Mouse (Mus musculus) CH12.LX (cell line): ENCODE results near the gene Sorcs1. TPM values are rescaled to one million over a fixed set of nuclear protein-coding genes. Genes with fewer than 3 reads are reported as not detected.

ENCODE experiments used
- DNase-seq: peaks from one replicate; pipeline ENCODE4 v3.0.0-alpha.2; 2013; ENCODE audit errors: extremely low read depth
- H3K27ac ChIP-seq: 2 replicates; pipeline ENCODE4 v1.5.1; 2012; ENCODE audit warnings: low read depth, mild to moderate bottlenecking, control low read depth, moderate library complexity; ENCODE audit not compliant: insufficient read depth
- H3K27me3 ChIP-seq: replicated peaks from 2 replicates; pipeline ENCODE3; 2012; ENCODE audit warnings: inconsistent platforms
- H3K36me3 ChIP-seq, 2 experiments: replicated peaks in 1 of 2; 2 replicates each; pipeline versions ENCODE3 to v1.6.1; 2012; ENCODE audit warnings: inconsistent platforms in 1 of 2, low read length in 1 of 2, mild to moderate bottlenecking in 1 of 2, mixed read lengths in 1 of 2, moderate library complexity in 1 of 2; ENCODE audit not compliant: control insufficient read depth in 1 of 2, insufficient read depth in 1 of 2
- H3K4me1 ChIP-seq, 2 experiments: 2 replicates each; pipeline ENCODE4 v1.6.1; 2012; ENCODE audit warnings: inconsistent platforms in 1 of 2, moderate library complexity in 1 of 2; ENCODE audit not compliant: insufficient read depth in 2 of 2, control insufficient read depth in 1 of 2
- H3K4me2 ChIP-seq: 2 replicates; pipeline ENCODE4 v1.6.1; 2012; ENCODE audit warnings: low read depth, mild to moderate bottlenecking, control low read depth; ENCODE audit not compliant: poor library complexity, insufficient read depth, severe bottlenecking
- H3K4me3 ChIP-seq, 3 experiments: fragments of 150-350 bp in 1 of 3; sonication (generic) in 1 of 3; replicated peaks in 1 of 3; 2 replicates each; pipeline versions ENCODE3 to v1.5.1; 2011 to 2012; ENCODE audit warnings: low read depth in 2 of 3, low read length in 2 of 3, mild to moderate bottlenecking in 2 of 3, moderate library complexity in 2 of 3, control low read depth in 1 of 3, improper control_type of control experiment in 1 of 3, inconsistent platforms in 1 of 3, mixed read lengths in 1 of 3; ENCODE audit not compliant: poor library complexity in 1 of 3
- H3K79me2 ChIP-seq: replicated peaks from 2 replicates; pipeline ENCODE4 v1.6.1; 2012; ENCODE audit warnings: mild to moderate bottlenecking, moderate library complexity; ENCODE audit not compliant: control insufficient read depth, poor library complexity, insufficient read depth, severe bottlenecking; ENCODE audit errors: extremely low read depth
- H3K9ac ChIP-seq: 2 replicates; pipeline ENCODE4 v1.6.1; 2012; ENCODE audit warnings: low read depth, mild to moderate bottlenecking, control low read depth, moderate library complexity; ENCODE audit not compliant: insufficient read depth
- H3K9me3 ChIP-seq: replicated peaks from 2 replicates; pipeline ENCODE3; 2012; ENCODE audit warnings: low read length, inconsistent platforms, mixed read lengths
- CHD2 ChIP-seq: IDR thresholded peaks from 2 replicates; pipeline ENCODE4 v1.6.1; 2011; ENCODE audit warnings: low read length, improper control_type of control experiment
- CTCF ChIP-seq, 2 experiments: IDR thresholded peaks in 1 of 2; conservative IDR thresholded peaks in 1 of 2; 2 replicates each; pipeline ENCODE4 v1.5.1; 2011 to 2012; ENCODE audit warnings: low read depth in 2 of 2, low read length in 2 of 2, improper control_type of control experiment in 1 of 2, inconsistent platforms in 1 of 2, mild to moderate bottlenecking in 1 of 2, moderate library complexity in 1 of 2
- ELF1 ChIP-seq: IDR thresholded peaks from 2 replicates; pipeline ENCODE4 v1.6.1; 2014; ENCODE audit warnings: low read depth, mild to moderate bottlenecking, inconsistent platforms, low read length, improper control_type of control experiment
- EP300 ChIP-seq: IDR thresholded peaks from 2 replicates; pipeline ENCODE4 v1.6.1; 2011; ENCODE audit warnings: low read length, improper control_type of control experiment
- ETS1 ChIP-seq: conservative IDR thresholded peaks from 2 replicates; pipeline ENCODE4 v1.6.1; 2012; ENCODE audit warnings: low read depth, mild to moderate bottlenecking, inconsistent platforms, low read length, improper control_type of control experiment, moderate library complexity
- HCFC1 ChIP-seq: IDR thresholded peaks from 2 replicates; pipeline ENCODE4 v1.6.1; 2012; ENCODE audit warnings: low read depth, mild to moderate bottlenecking, inconsistent platforms, low read length, improper control_type of control experiment
- JUND ChIP-seq: conservative IDR thresholded peaks from 2 replicates; pipeline ENCODE4 v1.6.1; 2011; ENCODE audit warnings: low read depth, low read length, improper control_type of control experiment
- MAFK ChIP-seq: IDR thresholded peaks from 2 replicates; pipeline ENCODE4 v1.6.1; 2011; ENCODE audit warnings: low read length, improper control_type of control experiment; ENCODE audit not compliant: insufficient replicate concordance
- MAX ChIP-seq: IDR thresholded peaks from 2 replicates; pipeline ENCODE4 v1.6.1; 2011; ENCODE audit warnings: low read length, improper control_type of control experiment
- MAZ ChIP-seq: IDR thresholded peaks from 2 replicates; pipeline ENCODE4 v1.6.1; 2012; ENCODE audit warnings: low read depth, mild to moderate bottlenecking, inconsistent platforms, low read length, improper control_type of control experiment, moderate library complexity
- MYC ChIP-seq: IDR thresholded peaks from 2 replicates; pipeline ENCODE4 v1.6.1; 2011; ENCODE audit warnings: low read depth, mild to moderate bottlenecking, improper control_type of control experiment, low read length
- NELFE ChIP-seq: IDR thresholded peaks from 2 replicates; pipeline ENCODE4 v1.6.1; 2011; ENCODE audit warnings: low read depth, low read length, improper control_type of control experiment
- PAX5 ChIP-seq: IDR thresholded peaks from 2 replicates; pipeline ENCODE4 v1.6.1; 2012; ENCODE audit warnings: low read length, inconsistent platforms, mixed read lengths
- POLR2A ChIP-seq: IDR thresholded peaks from 2 replicates; pipeline ENCODE4 v1.6.1; 2011; ENCODE audit warnings: low read depth, mild to moderate bottlenecking, improper control_type of control experiment, low read length
- POLR2AphosphoS2 ChIP-seq: IDR thresholded peaks from 2 replicates; pipeline ENCODE4 v1.6.1; 2011; ENCODE audit warnings: low read depth, low read length, improper control_type of control experiment
- RAD21 ChIP-seq: IDR thresholded peaks from 2 replicates; pipeline ENCODE4 v1.6.1; 2011; ENCODE audit warnings: low read depth, mild to moderate bottlenecking, low read length, improper control_type of control experiment, moderate library complexity
- RCOR1 ChIP-seq: conservative IDR thresholded peaks from 2 replicates; pipeline ENCODE4 v1.6.1; 2012; ENCODE audit warnings: low read depth, mild to moderate bottlenecking, inconsistent platforms, low read length, improper control_type of control experiment
- SMC3 ChIP-seq: IDR thresholded peaks from 2 replicates; pipeline ENCODE4 v1.6.1; 2011; ENCODE audit warnings: low read depth, low read length, improper control_type of control experiment
- TBP ChIP-seq: conservative IDR thresholded peaks from 2 replicates; pipeline ENCODE4 v1.6.1; 2011; ENCODE audit warnings: low read depth, low read length, improper control_type of control experiment
- TCF12 ChIP-seq: IDR thresholded peaks from 2 replicates; pipeline ENCODE4 v1.6.1; 2014; ENCODE audit warnings: low read depth, mild to moderate bottlenecking, inconsistent platforms, low read length, improper control_type of control experiment
- ZC3H11A ChIP-seq: IDR thresholded peaks from 2 replicates; pipeline ENCODE4 v1.6.1; 2012; ENCODE audit warnings: low read depth, mild to moderate bottlenecking, inconsistent platforms, low read length, improper control_type of control experiment
- ZKSCAN1 ChIP-seq: IDR thresholded peaks from 2 replicates; pipeline ENCODE4 v1.6.1; 2012; ENCODE audit warnings: low read depth, inconsistent platforms, low read length, improper control_type of control experiment, borderline replicate concordance
- ZNF384 ChIP-seq: IDR thresholded peaks from 2 replicates; pipeline ENCODE4 v1.6.1; 2012; ENCODE audit warnings: low read depth, low read length, improper control_type of control experiment, inconsistent platforms
- dilution Hi-C: fragments of 300-500 bp; cut with MboI; formaldehyde crosslinking; loops from 2 replicates; pipeline ENCODE4 v1.14.3; 2020; ENCODE audit warnings: low sequenced_read_pairs; ENCODE audit not compliant: extremely low pct_unique_long_range_greater_than_20kb, extremely low pct_ligation_motif_present
- in situ Hi-C: fragments of 300-500 bp; cut with MboI; formaldehyde crosslinking; loops from 3 replicates; pipeline ENCODE4 v1.14.3; 2019; ENCODE audit warnings: low sequenced_read_pairs, low pct_ligation_motif_present, low pct_unique_long_range_greater_than_20kb, mixed read lengths
- polyA plus RNA-seq: library from polyadenylated mRNA; unstranded; fragments of >175 nt; gene quantifications from 2 replicates; pipeline ENCODE4 v1.2.1, GENCODE M21; 2012; ENCODE audit warnings: low read depth; ENCODE audit not compliant: insufficient read length
- total RNA-seq, 2 experiments: library from RNA; depleted of rRNA; stranded (reverse); fragments of 300-350 nt in 1 of 2; fragments of >200 nt in 1 of 2; gene quantifications; 2 replicates each; pipeline ENCODE4 v1.2.3; 2012 to 2014

The Sorcs1 gene
- total and polyA plus RNA-seq, 3 experiments: 0.08 TPM; not detected in 2

DNA sequence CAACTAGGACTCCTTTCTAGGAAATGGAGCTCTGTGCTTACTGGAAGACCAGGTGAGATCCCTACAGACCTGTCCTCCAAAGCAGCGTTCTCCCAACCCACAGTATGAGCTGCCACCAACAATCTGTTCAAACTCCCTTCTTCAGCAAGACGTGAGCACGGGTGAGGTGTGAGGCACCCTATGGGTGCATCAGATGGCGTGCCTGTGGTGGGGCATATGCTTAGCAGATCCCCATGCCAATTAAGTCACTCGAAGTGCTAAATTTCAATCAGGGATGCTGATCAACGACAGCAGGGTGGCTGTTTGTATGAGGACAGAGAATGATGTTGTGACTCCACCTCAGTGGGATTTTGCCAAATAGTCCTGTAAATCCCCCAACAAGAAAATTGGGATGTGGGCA lies 201.7 kb downstream of the Sorcs1 start:
- in situ Hi-C loops (no loop called here), dilution Hi-C loops (no loop called here)
- Histone ChIP-seq H3K27ac (no peak overlapping the region), H3K79me2 (no peaks in the 10 kb centered on the region), H3K27me3 (no peaks in the 10 kb centered on the region), H3K4me1 (no peaks in the 10 kb centered on the region), H3K36me3 (no peaks in the 10 kb centered on the region), H3K4me3 (no peak overlapping the region), H3K9me3 (peaks cover 66% of the 10 kb centered on the region), H3K4me2 (no peak overlapping the region), H3K9ac (no peak overlapping the region)
- TF ChIP-seq ZKSCAN1 (no peak), MAX (no peak), MAFK (no peak), POLR2AphosphoS2 (no peak), PAX5 (no peak), CTCF (conservative IDR thresholded peaks at IDR 0.05 in 1 of 2, IDR thresholded peaks at IDR 0.05 in 1 of 2; ENCODE audit: low read depth in 2 of 2, low read length in 2 of 2) (no peak)
- DNase-seq: no peak

DNA sequence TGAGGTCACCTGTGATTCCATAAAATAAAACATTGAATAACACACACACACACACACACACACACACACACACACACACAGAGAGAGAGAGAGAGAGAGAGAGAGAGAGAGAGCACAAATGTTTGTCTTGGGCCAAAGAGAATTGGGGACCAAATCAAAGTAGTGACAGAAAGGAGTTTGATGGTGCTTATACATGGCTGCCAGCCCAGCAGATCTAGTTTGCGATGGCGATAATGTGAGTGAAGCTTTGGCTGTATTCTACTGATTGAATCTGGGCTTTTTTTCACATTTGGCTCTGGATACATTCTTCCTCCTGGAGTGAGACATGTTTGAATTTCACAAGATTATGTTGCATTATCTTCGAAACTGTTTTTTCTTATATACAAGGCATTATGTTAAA lies 209.9 kb downstream of the Sorcs1 start:
- dilution Hi-C loops (no loop called here), in situ Hi-C loops (no loop called here)
- Histone ChIP-seq H3K79me2 (no peaks in the 10 kb centered on the region), H3K4me2 (no peak overlapping the region), H3K36me3 (no peaks in the 10 kb centered on the region), H3K27me3 (no peaks in the 10 kb centered on the region), H3K9me3 (peaks cover 58% of the 10 kb centered on the region), H3K27ac (no peak overlapping the region), H3K9ac (no peak overlapping the region), H3K4me1 (no peaks in the 10 kb centered on the region), H3K4me3 (no peak overlapping the region)
- DNase-seq: no peak
- no peak for TF ChIP-seq HCFC1
- no peak for TF ChIP-seq EP300
- no peak for TF ChIP-seq MAX
- no peak for TF ChIP-seq RCOR1
- no peak for TF ChIP-seq ZNF384
- TF ChIP-seq ZC3H11A: no peak
- no peak for TF ChIP-seq MYC
- no peak for TF ChIP-seq JUND
- TF ChIP-seq ELF1: no peak
- no peak for TF ChIP-seq ETS1
- no peak for TF ChIP-seq NELFE
- TF ChIP-seq TBP: no peak
- no peak for TF ChIP-seq POLR2AphosphoS2
- TF ChIP-seq CHD2: no peak
- no peak for TF ChIP-seq RAD21
- no peak for TF ChIP-seq SMC3
- no peak for TF ChIP-seq MAFK
- TF ChIP-seq POLR2A: no peak
- TF ChIP-seq MAZ: no peak
- TF ChIP-seq TCF12: no peak
